Mouse (Mus musculus) 3T3-L1 (cell line): ENCODE results near the gene Irgq.
"Not testable (repeated sequence)": the region's sequence is repeated elsewhere in the genome, so short reads cannot be mapped to it uniquely, and the experiment has no call there.

Experiments used
- DNase-seq: peaks from one replicate; pipeline ENCODE4 v3.0.0-alpha.2; 2015; ENCODE audit warnings: low read depth, low spot score

Irgq gene

DNA sequence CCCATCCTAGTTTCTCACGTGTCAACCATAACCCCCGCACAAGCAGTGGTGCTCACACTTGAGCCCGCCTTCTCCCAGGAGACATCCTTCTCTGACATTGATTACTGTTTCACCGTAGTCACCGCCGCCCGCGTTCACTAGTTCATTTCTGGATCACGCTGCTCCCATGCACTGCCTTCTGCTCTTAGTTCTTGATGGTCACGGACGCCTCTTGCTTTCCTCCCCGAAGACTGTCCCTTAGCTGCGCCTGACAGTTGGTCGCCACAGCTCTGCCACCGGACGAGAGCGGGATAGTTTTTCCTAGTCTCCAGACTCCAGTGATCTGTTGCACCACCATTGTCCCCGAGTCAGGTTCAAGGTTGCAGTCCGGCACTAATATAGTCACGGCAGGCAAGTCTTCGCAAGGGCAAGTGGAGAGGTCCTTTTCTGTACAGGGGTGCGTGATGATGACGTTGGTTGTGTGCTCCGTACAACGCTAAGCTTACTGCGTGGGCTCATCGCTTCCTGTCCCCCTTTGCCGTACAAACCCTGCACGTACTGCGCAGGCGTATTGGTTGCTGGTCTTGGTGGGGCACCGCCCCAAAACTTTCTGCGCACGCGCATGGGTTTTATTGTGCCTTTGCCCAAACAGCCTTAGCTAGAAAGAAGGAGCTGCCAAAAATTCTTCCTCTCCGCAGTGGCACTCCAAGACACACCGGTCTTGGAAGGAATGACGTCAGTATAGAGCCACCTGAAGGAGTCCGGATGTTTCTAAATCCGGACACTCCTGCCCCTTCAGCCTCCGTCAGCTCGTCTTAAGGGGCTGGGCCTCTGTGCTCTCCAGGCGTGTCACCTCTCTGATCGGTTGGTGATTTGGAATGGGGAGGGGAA lies at the start of gene Irgq:
Irgq (plus strand) TSS at position 628 of the 870 bp plus-strand sequence.
- peak; percentile 98 for DNase-seq

GRCm38 (mm10) chr7:24480986-24481473 lies 49.5 kb upstream of the Irgq start:
- DNase-seq, result peak; percentile 18

DNA sequence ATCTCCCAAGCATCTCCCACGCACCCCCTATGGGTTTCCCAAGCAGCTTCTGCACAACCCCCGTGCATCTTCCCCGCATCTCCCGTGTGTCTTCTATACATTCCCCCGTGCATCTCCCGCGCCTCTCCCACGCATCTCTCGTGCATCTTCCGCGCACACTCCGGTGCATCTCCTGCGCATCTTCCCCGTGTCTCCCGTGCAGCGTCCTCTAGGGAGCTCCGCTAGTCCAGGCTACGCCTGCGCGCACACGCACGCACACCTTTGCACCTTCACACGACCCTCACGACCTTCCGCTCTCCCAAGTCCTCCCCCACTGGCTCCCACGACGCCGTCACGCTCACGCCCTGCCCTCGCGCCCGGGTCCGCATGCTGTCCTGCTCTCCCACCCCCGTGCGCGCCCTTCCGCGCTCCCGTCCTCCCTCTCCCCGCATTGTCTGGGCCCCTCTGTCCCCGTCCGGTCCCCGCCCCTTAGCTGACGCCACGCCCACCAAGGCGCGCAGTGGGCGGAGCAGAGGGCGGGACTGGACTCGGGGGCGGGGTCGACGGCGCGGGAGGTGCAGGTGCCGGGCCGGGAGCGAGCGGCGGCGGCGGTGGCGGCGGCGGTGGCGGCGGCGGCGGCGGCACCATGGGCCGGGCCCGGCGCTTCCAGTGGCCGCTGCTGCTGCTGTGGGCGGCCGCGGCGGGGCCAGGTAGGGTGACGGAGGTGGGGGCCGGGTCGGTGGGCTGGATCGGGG lies 48.8 kb upstream of the Irgq start, which contains the start of gene Cadm4:
Cadm4 (plus strand) TSS at position 550 of the 734 bp plus-strand sequence.
- DNase-seq, result peak; percentile 19

GRCm38 (mm10) chr7:24482208-24483020 lies 48.1 kb upstream of the Irgq start:
- DNase-seq, result no peak

DNA sequence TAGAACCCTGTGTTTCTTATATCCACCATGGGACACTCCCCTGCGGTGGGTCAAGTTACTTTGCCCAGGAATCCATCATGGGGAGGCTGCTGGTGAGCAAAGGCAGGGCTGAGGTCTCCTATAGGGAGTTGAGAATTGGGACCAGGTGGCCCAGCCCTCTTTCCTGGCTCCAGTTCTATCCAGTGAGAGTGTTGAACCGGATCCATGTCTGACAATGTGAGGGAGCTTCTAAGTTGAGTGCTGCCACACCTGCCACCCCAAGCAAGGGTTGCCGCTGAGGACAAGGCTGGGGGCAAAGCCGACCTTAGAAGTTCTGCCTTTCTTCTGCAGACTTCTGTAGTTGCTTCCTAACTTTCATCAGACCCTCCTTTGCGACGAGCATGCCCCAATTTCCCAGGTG lies 47.2 kb upstream of the Irgq start:
- not testable (repeated sequence) for DNase-seq

DNA sequence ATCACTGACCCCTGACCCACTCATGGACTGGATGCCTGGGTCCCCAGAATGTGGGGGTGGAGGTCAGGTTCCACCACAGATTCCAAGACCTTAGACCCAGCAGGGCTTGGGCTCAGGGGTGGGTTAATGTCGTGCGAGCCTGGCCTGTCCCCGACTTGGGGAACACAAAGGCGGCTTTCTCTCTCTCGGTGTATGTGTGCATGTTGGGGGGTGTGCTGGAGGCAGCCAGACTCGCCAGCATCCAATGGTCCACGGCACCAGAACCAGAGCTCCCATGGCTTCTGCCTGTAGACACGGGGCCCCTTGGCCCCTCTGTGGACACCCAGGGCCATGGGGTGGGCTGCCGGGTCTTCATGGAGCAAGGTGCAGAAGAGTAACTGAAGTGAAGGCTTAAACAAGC lies 45.0 kb upstream of the Irgq start:
- no peak for DNase-seq

DNA sequence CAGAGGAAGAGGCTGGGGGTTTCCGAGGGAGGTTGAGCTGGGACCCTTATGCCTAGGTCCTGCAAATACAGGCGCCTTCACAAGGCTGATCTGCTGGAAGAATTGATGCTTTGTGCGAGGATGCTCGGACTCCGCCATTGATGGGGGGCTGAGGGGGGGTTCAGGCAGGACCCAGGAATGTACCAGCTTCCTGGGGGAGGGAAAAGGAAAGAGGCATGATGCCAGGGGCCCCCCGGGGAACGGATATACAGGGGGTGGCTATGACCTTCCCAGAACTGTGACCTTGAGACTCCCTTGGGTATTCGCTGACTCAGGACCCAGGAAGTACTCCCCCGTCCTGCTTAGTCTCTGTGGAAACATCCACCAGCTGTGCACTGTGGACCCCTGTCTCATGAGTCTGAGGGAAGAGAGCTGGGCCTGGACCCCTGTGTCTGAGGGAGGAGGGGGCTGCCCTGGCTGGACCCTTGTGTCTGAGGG lies 43.8 kb upstream of the Irgq start:
- DNase-seq, result no peak

GRCm38 (mm10) chr7:24487403-24487802 lies 43.1 kb upstream of the Irgq start:
- DNase-seq, result no peak

DNA sequence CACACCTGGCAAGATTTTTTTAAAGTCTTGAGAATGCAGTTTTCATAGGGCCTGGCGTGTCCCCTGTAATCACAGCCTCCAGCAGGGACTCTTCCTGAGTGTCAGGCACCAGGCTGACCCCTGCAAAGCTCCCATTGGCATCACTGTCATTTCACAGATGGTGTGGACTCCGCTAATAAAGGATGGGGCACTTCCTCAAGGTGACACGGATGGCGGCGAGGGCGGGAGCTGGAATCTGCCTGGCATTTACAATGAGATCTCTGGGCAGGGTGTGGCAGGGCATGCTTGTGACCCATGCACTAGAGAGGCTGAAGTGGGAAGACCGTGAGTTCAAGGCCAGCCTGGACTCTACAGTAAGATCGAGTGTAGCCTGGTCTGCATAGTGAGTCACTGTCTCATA lies 42.2 kb upstream of the Irgq start:
- no peak for DNase-seq

GRCm38 (mm10) chr7:24499856-24500577 lies 30.5 kb upstream of the Irgq start:
- no peak for DNase-seq

DNA sequence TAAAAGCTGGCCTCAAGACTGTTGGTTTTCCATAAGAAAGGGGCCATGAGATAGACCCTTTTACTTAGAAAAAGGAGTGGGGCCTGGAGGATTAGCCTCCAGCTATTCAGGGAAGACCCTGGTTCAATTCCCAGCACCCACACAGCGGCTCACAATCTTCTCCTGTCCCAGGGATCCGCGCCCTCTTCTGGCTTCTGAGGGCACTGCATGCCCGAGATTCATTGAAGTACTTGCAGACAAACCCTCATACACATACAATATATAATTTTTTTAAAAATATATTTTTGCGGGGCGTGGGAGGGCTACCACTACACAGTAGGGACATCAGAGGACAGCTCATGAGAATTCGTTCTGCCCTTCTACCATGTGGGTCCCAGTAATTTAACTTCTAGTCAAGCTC lies 29.6 kb upstream of the Irgq start:
- no peak for DNase-seq

DNA sequence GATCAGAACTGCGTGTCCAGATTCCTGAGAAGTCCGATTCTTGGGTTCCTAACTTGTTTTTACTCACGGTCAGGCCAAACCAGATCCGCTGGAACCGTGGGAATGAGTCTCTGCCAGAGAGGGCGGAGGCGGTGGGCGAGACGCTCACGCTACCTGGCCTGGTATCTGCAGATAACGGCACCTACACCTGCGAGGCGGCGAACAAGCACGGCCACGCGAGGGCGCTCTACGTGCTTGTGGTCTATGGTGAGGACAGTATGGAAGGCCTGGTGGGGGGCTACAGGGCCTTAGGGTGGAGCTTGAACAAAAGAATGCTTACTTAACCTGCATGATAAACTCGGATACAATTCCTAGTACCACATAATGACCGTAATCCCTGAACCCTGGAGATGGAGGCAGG lies 29.0 kb upstream of the Irgq start:
- DNase-seq, result no peak

DNA sequence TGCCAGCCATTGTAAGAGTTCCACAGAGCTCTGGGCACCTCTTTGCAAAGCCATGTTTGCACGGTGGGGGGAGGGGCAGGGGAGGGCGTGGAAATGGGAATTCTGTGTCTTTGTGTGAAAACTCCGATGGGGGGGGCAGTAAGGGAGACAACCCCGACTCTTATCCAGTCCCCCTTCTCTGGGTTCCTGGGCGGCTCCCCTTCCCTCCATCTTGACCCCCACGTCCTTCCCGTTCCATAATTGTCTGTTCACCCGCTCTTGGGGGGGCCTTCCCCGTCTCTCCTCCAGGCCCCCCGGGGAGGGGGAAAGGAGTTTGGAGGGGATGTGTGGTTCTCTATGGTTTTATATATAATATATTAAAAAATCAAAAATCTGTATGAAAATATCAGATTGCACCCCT lies 26.5 kb upstream of the Irgq start:
- DNase-seq, result no peak

DNA sequence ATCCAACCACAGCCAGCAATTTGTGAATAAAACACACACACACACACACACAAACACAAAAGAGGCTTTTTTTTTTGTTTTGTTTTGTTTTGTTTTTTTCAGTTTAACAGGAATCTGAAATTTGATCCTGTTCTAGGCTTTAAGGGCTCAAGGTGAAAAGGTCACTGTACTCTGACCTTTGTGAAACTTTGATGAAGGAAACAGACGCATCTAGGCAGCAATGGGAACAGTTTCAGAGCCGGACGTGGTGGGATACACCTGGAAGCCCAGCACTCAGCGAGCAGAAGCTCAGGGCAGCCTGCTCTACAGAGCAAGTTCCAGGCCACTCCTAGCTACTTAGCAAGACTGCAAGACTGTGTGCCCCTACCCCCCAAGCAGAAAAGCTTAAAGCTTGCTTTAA lies 25.6 kb upstream of the Irgq start:
- DNase-seq, result no peak

- DNase-seq, result no peak
Observed at GRCm38 (mm10) chr7:24505447-24506064, 24.9 kb upstream of the Irgq start.

GRCm38 (mm10) chr7:24506065-24506459 lies 24.4 kb upstream of the Irgq start:
- no peak for DNase-seq

DNA sequence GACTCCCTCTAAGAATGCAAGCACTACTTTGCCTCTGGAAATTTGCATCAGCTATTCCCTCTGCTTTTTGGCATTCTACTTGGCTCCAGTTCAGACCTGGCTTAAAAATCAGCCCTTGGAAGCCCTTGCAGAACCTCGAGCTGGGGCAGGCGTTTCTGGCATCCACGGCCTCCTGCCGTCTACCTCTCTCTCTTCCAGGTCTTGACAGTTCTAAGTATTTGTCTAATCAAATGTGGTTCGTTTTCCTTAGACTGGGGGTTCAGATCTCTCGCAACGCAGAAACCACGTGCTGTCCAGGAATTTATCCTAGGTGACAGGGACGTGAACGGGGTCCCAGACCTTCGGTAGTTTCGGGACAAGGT lies 24.0 kb upstream of the Irgq start:
- peak; percentile 70 for DNase-seq

DNA sequence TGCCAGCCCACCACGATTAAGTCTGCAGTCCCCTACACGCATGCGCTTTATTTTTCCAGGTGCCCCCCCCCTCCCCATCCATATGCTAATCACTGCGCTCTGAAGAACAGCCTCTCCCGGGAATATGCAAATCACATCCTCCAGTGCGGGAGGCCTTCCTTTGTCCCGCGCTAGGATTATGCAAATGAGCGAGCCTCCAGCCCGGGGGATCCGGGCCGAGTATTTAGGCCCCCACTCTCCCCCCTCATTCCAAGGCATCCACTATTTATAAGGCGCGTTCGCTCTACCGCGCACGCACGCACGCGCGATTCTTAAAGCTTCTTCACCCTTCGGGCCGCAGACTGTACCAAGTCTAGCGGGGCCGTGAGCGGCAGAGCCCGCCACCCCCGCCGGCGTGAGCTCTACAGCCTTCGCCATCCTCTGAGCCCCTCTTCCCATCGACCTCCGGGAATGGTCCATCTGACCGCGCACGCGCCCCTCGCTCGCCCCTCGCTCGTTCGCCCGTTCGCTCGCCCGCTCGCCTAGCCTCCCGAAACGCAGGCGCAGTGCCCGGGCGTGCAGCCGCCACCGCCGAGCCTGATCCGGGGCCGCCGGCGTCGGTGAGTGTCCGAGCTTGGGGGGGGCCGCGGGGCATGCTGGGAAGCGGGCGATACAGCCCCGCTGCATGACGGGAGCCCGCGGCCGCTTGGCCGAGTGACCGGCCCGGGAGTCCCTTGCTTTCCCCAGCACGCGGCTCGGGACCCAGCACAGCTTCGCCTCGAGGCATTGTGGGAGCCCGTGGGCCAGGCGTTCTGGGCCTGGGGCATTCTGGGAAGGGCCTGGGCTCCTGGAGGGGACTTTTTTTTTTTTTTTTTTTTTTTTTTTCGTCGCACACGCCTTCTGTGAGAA lies 23.4 kb upstream of the Irgq start, which contains the start of gene Zfp428:
Zfp428 (plus strand) TSS at position 169 of the 888 bp plus-strand sequence.
- peak; percentile 79 for DNase-seq

DNA sequence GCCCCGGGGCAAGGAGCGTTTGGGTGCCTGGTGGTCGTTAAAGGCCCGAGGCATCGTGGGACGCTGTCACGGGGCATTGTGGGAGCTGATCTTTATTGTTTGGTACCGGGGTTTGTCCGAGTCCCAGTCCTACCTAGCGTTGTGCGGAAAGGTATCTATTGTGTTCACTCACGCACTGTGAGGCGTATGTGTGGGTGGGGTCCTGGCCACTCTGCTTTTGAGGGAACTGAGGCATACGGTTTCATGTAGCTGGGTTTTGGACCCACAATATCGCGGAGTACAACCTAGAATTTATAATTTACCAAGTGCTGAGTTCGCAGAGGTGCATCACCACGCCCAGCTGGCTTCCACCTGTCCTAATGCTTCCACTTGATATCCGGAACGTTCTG lies 22.8 kb upstream of the Irgq start:
- DNase-seq, result no peak

GRCm38 (mm10) chr7:24512355-24512754 lies 18.1 kb upstream of the Irgq start, which contains the start of gene AC161166.1:
AC161166.1 (minus strand) TSS chr7:24512455.
- DNase-seq, result no peak
